Mouse (Mus musculus) adrenal gland, adult 18-20 months (tissue): ENCODE data around the gene Atp23. TPM values are rescaled to one million over a fixed set of nuclear protein-coding genes. Genes with fewer than 3 reads are reported as not detected.

Experiments used
- DNase-seq, 2 experiments: peaks; one replicate each; pipeline ENCODE4 v3.0.0; 2021 to 2022; ENCODE audit warnings: low spot score in 2 of 2
- total RNA-seq, 2 experiments: library from RNA; stranded (reverse); gene quantifications; 1 replicate in 1 of 2; 2 replicates in 1 of 2; pipeline ENCODE4 v1.2.3; 2021

Gene Atp23
- total RNA-seq, 2 experiments from 2014 or later, result 4.6 to 5.5 TPM

- no peak for DNase-seq
Observed at GRCm38 (mm10) chr10:126914288-126914687, 13.1 kb upstream of the Atp23 start.

DNA sequence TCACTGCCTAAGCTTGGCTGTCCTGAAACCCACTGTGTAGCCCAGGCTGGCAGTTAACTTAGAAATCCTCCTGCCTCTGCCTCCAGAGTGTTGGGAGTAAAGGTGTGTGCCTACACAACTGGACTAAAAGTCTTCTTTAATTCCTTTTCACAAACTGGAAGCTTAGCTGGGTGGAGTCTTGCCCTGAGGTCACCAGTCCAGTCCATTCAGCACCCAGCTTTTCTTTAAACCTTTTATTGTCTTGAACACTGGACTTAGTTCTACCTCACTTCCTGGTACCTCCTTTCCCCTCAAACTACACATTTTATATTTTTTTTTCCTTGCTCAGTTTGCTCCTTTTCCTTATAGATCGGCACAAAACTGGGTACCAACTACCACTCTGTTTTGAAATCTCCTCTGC, 10.3 kb upstream of the Atp23 start:
- DNase-seq, result no peak

DNA sequence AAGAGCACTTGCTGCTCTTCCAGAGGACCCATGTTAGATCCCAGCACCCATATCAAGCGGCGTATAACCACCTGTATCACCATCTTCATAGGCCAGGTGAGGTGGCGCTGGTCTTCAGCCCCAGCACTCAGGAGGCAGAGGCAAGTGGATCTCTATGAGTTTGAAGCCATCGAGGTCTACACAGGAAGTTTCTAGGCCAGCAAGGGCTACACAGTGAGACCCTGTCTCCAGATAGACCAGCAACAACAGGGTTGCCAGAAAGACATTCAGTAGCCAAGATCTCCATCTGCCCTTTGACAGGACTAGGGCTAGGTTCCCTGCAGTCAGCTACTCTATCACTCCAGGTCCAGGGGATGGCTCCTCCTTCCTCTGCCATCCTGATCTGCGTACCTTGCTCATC, 5.7 kb upstream of the Atp23 start:
- DNase-seq, result no peak

DNA sequence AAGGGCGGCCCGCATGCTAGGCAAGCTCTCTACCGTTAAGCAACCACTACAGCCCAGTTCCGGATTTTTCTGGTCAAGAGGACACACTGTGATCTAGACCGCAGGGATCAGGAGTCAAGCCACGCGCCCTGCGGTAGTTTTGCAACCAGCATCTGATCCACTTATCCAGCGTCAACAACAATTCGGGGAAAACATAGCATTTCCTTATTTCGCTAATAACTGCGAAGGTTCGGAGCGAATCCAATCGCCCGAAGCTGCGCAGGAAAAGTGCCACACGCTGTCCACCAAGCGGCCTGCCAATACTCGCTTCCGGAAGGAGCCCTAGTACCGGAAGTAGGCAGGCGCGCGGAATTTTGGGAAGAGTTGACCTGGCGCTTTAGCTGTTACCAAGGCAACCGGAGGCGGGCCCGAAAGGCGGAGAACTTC, 4.5 kb upstream of the Atp23 start:
- peak; percentile 87 to 89 for DNase-seq

- no peak for DNase-seq
Observed at GRCm38 (mm10) chr10:126905086-126905485, 3.9 kb upstream of the Atp23 start.

- no peak for DNase-seq
Observed at GRCm38 (mm10) chr10:126904221-126904620, 3.1 kb upstream of the Atp23 start.

DNA sequence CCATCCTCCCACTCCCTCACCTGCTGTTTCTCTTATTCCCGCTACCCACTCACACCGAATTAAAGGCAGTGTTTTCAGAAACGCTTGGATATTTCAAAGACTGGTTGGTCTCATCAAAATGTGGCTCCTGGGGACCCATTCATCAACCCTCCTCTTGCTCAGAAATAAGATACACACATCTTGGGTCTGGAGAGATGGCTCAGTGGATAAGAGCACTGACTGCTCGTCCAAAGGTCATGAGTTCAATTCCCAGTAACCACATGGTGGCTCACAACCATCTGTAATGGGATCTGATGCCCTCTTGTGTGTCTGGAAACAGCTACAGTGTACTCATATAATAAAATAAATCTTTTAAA, 311 bp upstream of the Atp23 start:
- DNase-seq, result no peak

DNA sequence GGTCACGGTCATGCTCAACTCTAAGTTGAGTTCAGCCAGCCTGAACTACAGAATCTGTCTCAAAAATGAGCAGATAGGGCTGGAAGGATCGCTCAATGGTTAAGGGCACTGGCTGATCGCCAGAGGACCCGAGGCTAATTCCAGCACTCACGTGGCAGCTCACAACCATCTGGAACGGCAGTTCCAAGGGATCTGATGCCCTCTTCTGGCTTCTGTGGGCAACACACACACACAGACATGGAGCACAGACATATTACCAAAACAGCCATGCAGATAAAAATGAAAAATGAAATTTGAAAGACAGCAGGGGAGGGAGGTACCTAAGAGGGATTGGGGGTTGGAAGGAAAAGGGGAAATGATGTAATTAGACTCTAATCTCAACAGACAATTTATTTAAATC, 5.3 kb downstream of the Atp23 start:
- no peak for DNase-seq

GRCm38 (mm10) chr10:126894061-126894460, 7.1 kb downstream of the Atp23 start:
- no peak for DNase-seq

- no peak for DNase-seq
Observed at GRCm38 (mm10) chr10:126893145-126893544, 8.0 kb downstream of the Atp23 start.

GRCm38 (mm10) chr10:126873755-126874154, 27.4 kb downstream of the Atp23 start:
- DNase-seq, result no peak

GRCm38 (mm10) chr10:126872256-126872655, 28.9 kb downstream of the Atp23 start:
- DNase-seq, result no peak

GRCm38 (mm10) chr10:126869372-126870318, 31.5 kb downstream of the Atp23 start:
- peak; percentile 69 to 77 for DNase-seq

GRCm38 (mm10) chr10:126865284-126865683, 35.9 kb downstream of the Atp23 start:
- no peak for DNase-seq

DNA sequence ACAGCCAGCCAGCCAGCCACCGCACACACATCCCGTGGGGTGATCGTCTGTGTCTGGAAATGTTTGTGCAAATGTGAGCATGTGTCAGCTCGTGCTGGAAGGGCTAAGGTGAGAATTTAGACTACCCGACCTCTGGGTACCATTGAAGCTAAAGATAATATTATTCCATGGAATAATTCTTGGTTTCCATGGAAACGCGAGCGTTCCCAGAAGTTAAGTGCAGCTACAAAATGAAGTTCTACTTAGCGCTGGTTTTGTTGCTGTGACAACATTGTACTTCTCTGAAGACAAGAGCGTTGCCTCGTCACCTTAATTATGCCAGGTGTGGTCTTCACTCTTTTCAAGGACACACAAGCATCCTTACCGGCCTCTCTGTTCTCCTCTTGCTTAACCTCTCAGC, 39.0 kb downstream of the Atp23 start:
- no peak for DNase-seq

- DNase-seq, result no peak
Observed at GRCm38 (mm10) chr10:126853286-126853685, 47.9 kb downstream of the Atp23 start.

DNA sequence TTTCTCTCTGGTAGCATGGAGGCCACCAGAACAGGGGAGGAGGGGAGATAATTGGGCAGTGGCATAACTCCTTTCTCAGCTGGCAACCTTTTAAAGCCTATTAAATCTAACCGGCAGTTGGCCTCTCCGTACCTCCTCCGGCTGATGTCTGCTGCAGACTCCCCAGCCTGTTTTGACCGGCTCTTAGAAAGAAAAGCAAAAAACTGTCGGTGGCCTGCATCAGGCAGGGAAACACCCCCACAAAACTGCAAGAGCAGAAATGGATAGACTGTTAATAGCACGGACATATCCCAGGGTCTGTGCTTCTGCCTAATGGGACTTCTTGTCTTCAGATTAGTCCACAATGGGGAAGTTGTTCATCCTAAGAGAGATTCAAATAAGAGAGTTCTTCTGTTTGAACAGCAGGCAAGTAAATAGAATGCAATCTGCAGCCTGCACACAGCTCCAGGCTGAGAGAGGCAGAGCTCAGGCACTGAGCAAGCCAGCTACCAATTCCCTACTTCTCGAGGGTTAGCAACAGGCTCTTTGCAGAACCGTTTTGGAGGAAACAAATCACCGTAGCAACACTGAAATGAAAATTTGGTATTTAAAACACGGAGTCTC, 55.7 kb downstream of the Atp23 start:
- no peak for DNase-seq

DNA sequence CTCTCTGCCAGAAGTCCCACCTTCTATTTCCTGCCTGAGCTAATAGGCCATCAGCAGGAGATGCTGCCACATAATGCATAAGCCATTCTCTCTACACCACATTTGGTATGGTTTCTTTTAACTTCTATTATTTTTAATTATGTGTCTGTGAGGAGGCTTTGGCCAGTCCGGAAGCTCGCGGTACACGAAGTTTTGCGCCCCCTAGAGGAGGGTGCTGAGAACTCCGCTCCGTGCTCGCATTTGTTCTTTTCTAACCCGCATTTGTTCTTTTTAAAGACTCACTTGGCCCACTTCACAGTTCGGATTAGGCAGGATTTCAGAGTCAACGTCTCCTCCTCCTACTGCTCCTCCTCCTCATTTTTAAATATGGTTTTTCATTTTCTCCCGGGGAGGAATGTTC, 56.5 kb downstream of the Atp23 start:
- DNase-seq, result peak in 1 of 2 experiments; percentile 5

DNA sequence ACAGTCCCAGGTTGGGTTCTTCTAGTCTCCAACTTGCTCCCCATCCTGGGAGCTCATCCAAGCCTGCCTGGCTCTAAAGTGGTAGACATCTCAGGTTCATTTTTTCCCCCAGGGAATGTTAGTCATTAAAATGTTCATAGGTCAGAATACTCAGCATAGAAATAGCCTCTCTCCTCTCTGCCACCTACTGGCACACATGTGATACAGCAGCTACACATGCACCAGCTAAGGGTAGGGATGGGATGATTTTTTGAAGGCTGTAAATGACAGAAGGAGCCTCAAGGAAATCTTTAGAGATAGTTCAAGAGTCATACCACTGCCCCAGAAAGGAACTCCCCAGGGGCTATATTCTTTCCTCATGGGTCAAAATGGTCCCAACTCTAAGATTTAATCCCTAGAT, 60.9 kb downstream of the Atp23 start:
- DNase-seq, result no peak

- peak; percentile 20 to 45 for DNase-seq
Observed at GRCm38 (mm10) chr10:126833006-126833405, 68.1 kb downstream of the Atp23 start.

DNA sequence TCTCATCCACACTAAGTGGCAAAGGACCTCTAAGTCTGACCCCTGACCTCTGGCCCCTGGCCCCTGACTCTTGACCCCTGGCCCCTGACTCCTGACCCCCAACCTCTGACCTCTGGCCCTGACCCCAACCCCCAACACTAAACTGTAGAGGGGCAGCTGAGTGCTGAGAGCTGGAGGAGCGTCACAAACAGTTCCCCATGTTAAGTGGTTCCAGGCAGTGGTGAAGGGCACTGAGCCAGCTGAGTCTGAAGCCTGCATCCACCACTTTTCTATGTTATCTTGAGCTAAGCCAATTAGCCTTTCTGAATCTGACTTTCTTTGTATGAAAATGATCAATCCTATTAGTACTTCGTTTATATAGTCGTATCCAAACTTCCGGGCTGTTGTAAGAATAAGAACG, 69.8 kb downstream of the Atp23 start:
- no peak for DNase-seq

GRCm38 (mm10) chr10:126828618-126829017, 72.5 kb downstream of the Atp23 start:
- no peak for DNase-seq
